Mouse (Mus musculus) embryonic fibroblast, embryonic 13.5 days (primary cell): ENCODE results near the gene Clpx.

ENCODE experiments used
- CTCF ChIP-seq: IDR thresholded peaks from 2 replicates; pipeline ENCODE4 v1.5.1; 2011; ENCODE audit warnings: mild to moderate bottlenecking, control low read depth, low read length, moderate library complexity, borderline replicate concordance; ENCODE audit not compliant: insufficient read depth
- POLR2A ChIP-seq: IDR thresholded peaks from 2 replicates; pipeline ENCODE4 v1.6.1; 2011; ENCODE audit warnings: low read depth, mild to moderate bottlenecking, control low read depth, low read length, moderate library complexity

DNA sequence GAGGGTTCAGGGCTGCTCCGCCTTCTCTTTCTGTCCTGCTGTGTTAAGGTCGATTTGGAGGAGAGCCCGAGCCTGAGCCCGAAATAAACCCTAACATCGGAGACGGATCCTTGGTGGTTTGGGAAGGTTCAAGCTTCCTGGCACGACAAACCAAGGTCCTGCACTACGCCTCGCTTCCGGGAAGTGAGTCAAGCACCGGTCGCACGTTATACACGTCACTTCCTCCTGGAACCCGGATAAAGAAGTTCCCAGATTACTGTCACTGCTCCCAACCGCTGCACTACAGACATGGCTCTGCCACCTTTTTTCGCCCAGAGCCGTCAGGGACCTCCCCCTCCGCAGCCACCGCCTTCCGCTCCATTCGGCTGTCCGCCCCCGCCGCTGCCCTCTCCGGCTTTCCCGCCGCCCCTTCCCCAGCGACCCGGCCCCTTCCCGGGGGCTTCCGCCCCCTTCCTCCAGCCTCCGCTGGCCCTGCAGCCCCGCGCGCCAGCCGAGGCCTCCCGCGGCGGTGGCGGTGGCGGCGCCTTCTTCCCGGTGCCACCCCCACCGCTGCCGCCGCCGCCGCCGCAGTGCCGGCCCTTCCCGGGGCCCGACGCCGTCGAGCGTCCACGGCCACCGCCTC lies 51.9 kb downstream of the Clpx start, which contains the start of gene Pdcd7:
- TF ChIP-seq CTCF (no peak), POLR2A (peak; percentile 85)
